Mouse (Mus musculus) ovary, adult 18-20 months (tissue): ENCODE measurements around the gene Luzp2.

Experiments
- DNase-seq: peaks from one replicate; pipeline ENCODE4 v3.0.0; 2022; ENCODE audit warnings: low spot score, mixed read lengths

Luzp2 gene

GRCm38 (mm10) chr7:54835372-54835851, at the start of gene Luzp2:
Gene Luzp2 (plus strand): TSS chr7:54835498.
- DNase-seq, result no peak

DNA sequence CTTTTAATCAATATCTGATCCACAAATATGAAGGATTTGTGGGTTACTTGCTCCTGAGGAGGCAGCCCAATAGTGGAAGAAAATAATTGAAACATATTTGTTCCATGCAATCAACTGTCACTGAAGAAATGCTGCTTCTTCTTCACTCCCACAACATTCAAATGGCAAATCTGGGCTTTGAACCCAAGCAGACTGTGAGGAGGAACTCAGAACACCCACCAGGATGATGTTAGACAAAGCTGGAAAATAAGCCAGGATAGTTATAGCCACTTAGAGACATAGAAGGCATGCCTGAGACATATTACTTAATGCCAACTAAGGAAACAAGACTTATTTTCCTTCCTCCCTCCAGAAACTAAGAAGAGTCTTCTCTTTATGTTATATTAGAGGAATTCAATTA, 47.8 kb upstream of the Luzp2 start:
- DNase-seq, result no peak

GRCm38 (mm10) chr7:54818606-54819005, 16.7 kb upstream of the Luzp2 start:
- no peak for DNase-seq

DNA sequence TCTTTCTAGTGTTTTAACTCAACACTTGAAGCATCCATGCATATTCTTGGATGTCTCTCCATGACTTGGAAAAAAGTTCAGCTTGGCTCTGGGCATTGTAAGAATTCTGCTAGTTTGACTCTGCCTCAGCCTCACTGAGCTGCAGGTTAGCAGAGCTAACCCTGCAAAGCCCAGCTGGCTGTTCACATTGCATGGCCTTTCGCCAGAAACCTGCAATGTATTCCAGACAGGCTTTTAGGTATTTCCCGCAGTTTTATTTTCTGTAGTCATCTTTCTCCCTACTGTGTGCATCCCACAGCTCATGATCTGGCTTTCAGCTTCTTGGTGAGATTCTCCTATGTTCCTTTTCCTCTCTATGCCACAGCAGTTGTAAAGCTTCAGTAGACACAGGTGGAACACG, 6.5 kb upstream of the Luzp2 start:
- DNase-seq, result no peak

GRCm38 (mm10) chr7:54835911-54836352, 634 bp downstream of the Luzp2 start:
- DNase-seq, result no peak

GRCm38 (mm10) chr7:54836437-54836836, 1.1 kb downstream of the Luzp2 start:
- no peak for DNase-seq

DNA sequence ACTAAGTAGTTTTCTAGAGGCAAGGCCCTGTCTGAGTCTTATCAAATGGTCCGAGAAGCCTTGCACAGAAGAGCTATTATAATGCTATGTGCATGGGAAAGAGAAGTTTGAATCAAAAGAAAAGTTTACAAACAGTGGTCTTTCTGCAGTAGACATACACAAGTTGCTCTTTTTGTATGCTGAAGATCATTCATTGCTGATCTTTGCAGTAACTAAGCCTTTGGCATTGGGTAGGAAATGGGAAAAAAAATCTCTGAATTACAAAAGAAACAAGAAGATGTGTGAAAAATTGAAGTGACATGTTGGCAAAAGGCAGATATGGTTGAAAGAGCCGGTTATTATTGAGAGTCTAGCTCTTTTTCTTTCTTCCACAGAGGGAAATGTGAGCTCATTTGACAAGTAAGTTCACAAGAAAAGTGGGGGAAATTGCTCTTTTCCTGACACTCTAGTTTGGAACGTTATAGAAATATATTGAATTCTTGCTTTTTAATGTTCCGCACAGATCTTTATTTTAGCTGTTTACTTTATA, 7.6 kb downstream of the Luzp2 start:
- DNase-seq, result no peak

DNA sequence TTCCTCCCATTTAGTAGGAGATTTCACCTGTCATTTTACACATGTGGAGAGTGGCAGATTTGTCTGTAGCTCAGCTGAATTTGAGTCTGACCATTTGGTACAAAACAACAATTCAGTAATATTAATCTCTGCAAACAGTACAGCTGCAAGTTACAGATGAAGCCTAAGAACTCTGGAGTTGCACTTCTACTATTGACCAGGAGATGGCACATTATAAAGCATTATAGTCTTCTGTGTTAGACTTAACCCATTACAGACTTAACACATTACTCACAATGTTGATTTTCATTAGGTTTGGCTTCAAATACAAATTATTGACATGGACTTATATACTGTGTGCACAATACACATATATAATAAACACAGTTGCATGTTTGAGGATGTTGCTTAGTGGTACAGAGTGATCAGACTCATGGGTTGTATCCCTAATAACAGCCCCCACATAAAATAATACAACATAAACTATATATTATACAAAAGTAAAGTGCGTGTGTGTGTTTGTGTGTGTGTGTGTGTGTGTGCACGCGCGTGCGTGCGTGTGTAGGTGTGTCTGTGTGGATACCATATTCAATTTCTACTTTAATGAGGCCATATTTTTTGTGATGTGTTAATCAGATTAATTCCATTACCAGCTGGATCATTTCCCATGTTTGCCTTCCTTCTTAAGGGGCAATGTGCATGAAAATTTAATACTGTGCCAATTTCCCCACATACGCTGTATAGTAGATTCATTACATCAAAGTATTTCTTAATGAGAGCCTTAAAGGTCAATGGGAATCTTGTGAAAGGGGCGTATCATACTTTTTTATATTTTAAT, 10.8 kb downstream of the Luzp2 start:
- DNase-seq, result no peak

DNA sequence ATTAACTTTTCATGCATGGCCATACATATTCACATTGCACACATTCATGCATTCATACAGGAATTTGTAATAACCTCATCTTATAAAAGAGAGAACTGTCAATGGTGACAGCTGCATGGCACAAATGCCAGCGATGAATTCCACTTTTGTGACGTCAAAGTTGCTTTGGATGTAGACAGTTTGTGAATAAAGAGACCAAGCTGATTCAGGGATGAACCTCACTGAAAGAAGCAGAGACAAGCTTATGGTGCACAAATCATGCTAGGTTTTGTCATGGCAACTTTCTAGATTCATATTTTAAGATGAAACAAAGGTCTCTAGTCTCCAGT, 11.4 kb downstream of the Luzp2 start:
- no peak for DNase-seq

DNA sequence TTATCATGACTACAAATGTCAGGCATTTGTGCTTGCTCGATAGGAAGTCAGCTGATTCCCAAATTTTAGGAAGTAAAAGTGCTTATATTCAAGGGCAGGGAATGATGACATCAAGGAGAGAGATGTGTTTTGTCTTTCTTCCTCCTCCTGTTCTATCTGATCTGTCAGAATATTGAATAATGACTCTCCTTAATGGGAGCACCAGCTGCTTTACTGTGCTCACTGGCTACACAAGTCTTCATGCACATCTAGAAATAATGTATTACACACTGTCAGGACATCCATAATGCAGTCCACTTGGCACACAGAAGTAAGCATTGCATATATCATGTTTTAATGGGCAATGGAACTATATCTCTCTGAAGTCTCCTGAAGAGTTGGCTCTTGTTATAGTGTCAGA, 17.6 kb downstream of the Luzp2 start:
- DNase-seq, result no peak

DNA sequence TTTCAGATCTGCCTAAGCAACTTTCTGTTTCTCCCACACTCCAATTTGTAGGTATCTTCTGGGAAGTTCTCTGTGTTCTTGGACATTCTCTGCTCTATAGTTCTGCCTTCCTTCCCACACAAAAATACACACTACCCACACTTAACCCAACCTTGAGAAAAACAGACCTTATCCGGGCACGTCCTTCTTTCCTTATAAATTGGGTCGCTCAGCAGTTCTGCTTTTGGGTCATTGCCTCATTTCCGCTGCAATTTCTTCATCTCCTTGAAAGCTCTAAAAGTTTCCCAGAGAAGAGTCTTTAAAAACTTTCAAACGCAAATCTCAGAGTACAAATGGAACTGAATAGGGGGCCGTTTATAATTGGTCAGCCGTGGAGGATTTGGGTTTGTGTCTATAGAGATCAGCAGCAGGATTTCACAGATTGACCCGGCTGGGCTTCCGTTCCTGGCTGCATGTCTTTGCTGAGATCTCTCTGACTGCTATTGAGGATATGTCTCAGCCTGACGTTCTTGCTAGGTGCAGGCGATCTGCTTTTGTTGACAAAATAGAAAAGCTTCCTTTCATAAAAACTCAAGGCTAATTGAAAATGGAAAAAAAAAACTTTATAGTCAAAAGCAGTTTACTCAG, 26.0 kb downstream of the Luzp2 start:
- no peak for DNase-seq

DNA sequence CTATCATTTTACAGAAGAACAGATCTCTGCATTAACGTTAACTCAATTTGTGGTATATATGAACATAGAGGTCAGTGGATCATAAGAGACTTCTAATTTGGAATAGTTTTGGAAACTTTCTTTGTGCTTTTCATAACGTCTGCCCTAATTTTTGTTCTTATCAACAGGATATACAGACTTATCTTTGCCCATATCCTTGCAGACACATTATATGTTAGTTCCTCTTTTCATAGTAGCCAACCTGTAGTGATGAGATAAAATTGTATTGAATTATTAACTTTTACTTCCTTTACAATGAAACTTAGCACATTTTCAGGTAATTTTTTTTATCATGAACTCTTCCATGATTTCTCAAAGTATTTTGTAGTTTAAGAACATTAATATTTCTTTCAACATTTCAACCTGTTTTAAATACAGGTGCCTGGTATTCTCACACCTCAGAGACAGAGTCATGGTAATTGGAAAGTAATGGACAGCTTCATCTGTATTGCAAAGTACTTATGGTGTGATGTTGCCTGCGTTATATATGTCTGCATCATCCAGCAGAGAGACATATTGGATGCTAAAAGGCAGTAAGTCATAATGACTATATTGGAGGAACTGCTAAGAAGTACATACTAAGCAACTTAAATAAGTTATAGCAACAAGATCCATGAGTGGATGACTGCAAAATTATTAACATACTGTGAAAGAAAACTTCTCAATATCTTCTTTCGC, 43.8 kb downstream of the Luzp2 start:
- no peak for DNase-seq

- no peak for DNase-seq
Measured at GRCm38 (mm10) chr7:54893709-54894627, 58.7 kb downstream of the Luzp2 start.

DNA sequence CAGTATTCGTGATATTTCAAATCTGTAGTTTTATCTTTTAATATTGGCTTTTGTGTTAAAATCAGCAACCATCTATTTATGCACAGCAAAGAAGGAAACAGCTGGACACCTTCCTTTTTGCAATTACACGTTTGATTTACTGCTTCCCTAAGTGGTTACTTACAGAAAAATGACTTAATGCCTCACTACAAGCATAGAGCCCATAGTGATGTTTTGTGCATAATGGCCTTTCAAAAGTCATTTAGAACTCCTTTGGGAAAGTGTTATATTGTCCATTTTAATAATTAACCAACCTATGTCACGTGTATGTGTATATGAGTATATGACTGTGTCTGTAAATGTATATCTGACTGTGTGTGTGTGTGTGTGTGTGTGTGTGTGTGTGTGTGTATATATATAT, 63.3 kb downstream of the Luzp2 start:
- no peak for DNase-seq

DNA sequence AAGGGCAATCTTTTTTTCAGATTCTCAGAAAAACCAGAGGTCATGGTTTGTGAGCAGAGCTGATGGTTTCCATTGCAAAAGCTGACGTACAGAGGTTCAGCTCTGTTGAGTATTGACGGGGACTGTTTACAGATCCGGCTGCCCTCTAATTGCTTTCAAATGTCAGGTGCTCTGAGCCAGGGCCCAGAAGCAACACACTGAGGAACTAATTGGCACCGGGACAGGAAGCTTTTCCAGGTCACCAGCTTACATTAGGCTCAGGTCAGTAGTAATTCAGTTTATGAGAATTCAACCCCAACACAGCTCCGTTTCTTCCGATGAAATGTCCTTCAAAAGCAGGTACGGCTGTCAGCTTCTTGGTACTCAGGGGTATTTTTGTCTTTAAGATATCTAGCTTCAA, 74.7 kb downstream of the Luzp2 start:
- no peak for DNase-seq

DNA sequence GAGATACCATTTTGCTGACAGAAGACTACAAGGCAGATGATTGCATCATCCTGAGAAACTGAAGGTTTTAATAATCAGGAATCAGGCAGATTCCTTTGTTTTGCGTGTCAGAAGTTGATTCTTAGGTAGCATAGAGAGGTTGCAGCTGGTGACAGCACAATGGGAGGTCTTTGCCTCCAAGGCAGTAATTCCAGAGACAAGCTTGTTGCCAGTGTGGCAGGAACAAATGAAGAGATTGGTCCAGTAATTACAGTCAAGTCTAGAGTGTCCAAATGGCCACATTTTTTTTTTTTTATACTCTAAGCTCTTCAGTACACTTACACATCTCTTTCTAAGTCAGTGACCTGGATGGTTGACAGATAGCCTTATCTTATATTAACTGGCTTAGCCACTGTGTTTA, 78.7 kb downstream of the Luzp2 start:
- no peak for DNase-seq

DNA sequence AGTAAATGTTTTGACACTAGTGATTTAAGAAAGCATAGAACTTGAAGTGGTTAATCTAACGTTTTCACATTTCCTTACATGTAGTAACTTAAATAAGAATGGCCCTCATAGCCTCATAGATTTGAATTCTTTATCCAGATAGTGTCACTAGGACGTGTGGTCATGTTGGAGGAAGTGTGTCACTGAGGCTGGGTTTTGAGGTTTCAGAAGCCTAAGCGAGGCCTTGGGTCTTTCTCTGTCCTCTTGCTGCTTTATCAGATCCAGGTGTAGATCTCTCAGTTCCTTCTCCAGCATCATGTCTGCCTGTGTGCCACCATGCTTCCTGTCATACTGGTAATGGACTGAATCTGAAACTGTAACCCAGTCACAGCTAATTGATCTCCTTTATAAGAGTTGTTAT, 86.7 kb downstream of the Luzp2 start:
- no peak for DNase-seq

DNA sequence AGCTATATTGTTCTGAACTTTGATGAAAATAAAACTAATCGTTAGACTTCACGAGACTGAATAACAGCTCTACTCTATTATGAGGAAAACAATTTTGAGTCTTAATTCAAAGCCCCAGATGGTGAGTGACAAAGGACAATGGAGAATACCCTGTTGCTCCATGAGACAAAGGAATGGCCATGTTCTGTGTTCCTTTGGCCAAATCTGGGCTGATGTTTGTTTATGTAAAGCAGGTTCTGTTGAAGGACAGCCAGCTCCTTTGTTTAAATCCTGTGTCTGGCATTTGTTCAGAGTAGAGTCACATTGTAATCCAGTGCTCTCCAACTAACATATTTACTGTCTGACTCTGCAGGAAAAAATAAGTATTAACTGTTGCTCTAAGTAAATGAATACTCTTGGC, 121.5 kb downstream of the Luzp2 start:
- no peak for DNase-seq

GRCm38 (mm10) chr7:54962678-54963077, 127.4 kb downstream of the Luzp2 start:
- DNase-seq, result no peak

DNA sequence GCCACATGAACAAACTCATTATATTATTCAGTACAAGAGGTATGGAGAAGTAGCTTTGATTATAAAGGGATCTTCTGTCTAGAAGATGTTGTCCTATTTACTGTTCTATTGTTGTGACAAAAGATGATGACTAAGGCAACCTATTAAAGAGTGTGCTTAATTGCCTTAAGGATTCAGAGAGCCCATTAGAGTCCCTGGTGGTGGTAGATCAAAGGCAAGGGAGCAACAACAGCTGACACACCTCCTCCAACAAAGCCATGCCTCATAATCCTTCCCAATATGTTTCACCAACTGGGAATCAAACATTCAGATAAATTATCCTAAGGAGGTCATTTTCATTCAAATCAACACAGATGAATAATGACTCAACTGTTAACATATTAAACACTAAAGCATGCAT, 142.1 kb downstream of the Luzp2 start:
- no peak for DNase-seq

DNA sequence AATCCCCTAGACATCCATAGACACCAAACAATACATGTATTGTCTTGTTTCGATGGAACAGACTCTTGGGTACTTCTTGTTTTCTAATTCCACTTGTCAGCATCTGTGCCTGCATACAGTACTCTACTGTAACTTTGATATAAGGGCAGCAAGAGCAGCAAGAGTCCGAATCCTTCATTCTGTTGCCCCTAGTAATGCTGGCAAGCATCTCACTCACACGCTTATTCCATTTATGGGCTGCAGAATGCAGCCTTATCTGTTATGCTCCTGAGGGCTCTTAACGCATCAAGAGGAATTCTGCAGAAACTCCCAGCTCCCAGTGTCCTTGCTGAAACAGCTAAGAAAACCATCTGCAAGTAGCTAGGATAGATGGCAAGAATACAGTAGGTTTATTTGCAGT, 145.3 kb downstream of the Luzp2 start:
- no peak for DNase-seq

DNA sequence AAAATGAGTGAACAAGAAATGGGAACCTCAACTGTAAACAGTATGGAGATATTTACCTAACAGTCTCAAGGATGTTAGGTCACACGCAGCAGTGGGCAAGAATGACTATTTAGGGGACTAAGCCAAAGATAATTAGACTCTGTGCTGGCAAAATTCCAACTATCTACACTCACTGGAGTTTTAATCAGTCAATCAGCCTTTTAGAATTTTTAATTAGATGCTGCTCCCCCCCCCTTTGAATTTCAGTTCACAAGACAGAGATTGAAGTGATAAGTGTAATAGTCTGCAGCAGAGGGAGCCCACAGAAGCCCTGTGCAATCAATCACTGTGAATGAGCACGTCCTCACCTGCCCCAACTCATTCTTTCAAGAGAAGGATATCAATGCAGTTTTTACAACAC, 165.1 kb downstream of the Luzp2 start:
- no peak for DNase-seq
